Mouse (Mus musculus) intestine, postnatal 0 days (tissue): ENCODE measurements at regions not wholly inside any gene's neighbourhood (a gene's known extent, or its start where the extent isn't known, plus 50 kb on each side); places are given as distances from the start of the nearest gene placed in this dataset.
A peak's percentile ranks its signal among the peaks of the same experiment; 100 is the strongest.

ENCODE experiments used
- ATAC-seq: fragments of 200-750 bp; cut with Nextera tagmentation; 2 replicates; pipeline ENCODE4 v1.8.0; 2017; ENCODE audit warnings: mild to moderate bottlenecking, moderate TSS enrichment, moderate library complexity
- H3K27ac ChIP-seq: fragments of 300-500 bp; sonication (generic); 2 replicates; pipeline ENCODE4 v1.5.1; 2014; ENCODE audit warnings: mild to moderate bottlenecking, low read depth, low read length, moderate library complexity
- H3K27me3 ChIP-seq: fragments of 300-500 bp; sonication (generic); replicated peaks from 2 replicates; pipeline ENCODE4 v1.6.1; 2014; ENCODE audit warnings: low read length, mixed read lengths; ENCODE audit not compliant: control insufficient read depth, insufficient read depth
- H3K36me3 ChIP-seq: fragments of 300-500 bp; sonication (generic); 2 replicates; pipeline ENCODE4 v1.6.1; 2014; ENCODE audit warnings: mild to moderate bottlenecking, moderate library complexity; ENCODE audit not compliant: control insufficient read depth, insufficient read depth
- H3K4me1 ChIP-seq: fragments of 300-500 bp; sonication (generic); replicated peaks from 2 replicates; pipeline ENCODE4 v1.6.1; 2014; ENCODE audit warnings: antibody characterized with exemption, low read length, mixed read lengths; ENCODE audit not compliant: control insufficient read depth, insufficient read depth
- H3K4me2 ChIP-seq: fragments of 300-500 bp; sonication (generic); replicated peaks from 2 replicates; pipeline ENCODE4 v1.6.1; 2014; ENCODE audit warnings: low read depth, mild to moderate bottlenecking, moderate library complexity
- H3K4me3 ChIP-seq: fragments of 300-500 bp; sonication (generic); 2 replicates; pipeline ENCODE4 v1.5.1; 2014; ENCODE audit warnings: low read depth, low read length
- H3K9ac ChIP-seq: fragments of 300-500 bp; sonication (generic); 2 replicates; pipeline ENCODE4 v1.6.1; 2014; ENCODE audit warnings: mild to moderate bottlenecking, low read depth, low read length
- H3K9me3 ChIP-seq: fragments of 300-500 bp; sonication (generic); 2 replicates; pipeline ENCODE4 v1.6.1; 2016; ENCODE audit warnings: mixed run types; ENCODE audit not compliant: control insufficient read depth
- CTCF ChIP-seq: sonication (generic); IDR thresholded peaks from 2 replicates; pipeline ENCODE4 v1.5.1; 2016; ENCODE audit warnings: low read depth, mild to moderate bottlenecking, control low read depth, antibody characterized with exemption, moderate library complexity
- WGBS: fragments of 180-500 bp; shearing (Covaris S2); extraction: QIAGEN DNeasy Blood & Tissue Kit; methylation state at CpG from one replicate; pipeline ENCODE4 v1.1.7; 2014; 5-methylcytosine and 5-hydroxymethylcytosine counted together

DNA sequence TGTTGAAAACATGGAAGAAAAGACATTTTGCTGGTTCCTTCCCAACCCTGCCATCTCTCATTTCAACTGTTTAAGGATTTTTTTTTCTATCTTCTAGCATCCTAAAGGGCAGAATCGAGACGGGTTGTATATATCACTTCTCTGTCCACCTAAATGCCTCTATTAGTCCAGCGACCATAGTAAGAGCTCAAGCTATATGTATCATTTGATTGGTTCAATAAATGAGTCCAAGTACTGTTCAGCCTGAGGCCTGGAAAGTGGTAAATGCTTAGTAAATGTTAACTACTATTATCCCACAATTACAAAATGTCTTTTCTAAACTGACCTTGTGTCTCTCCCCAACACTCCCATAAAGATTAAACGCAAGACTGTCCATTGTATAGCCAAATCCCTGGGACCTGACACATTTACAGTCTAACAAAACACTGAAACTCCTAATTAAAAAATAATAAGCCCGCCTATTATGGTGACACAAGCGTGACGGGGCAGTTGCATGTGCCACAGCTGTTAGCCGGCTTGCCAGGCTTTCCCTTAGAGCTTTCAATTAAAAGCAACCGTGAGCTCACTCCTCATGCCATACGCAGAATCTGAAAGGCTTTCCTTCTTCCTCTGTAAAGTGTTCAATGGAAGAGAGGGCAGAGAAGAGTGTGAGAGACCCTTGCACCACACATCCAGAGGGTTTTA, 336.7 kb upstream of the Tenm4 start:
- H3K9ac ChIP-seq, result no peak overlapping the region
- no peak for TF ChIP-seq CTCF
- WGBS, result 91% methylated on average over 10 of the region's 10 CpGs
- H3K27me3 ChIP-seq, result no peaks in the 10 kb centered on the region
- H3K27ac ChIP-seq, result no peak overlapping the region
- no peak for ATAC-seq
- no peaks in the 10 kb centered on the region for H3K36me3 ChIP-seq
- no peaks in the 10 kb centered on the region for H3K4me1 ChIP-seq
- no peak overlapping the region for H3K4me3 ChIP-seq
- H3K4me2 ChIP-seq, result no peak overlapping the region
- no peaks in the 10 kb centered on the region for H3K9me3 ChIP-seq

DNA sequence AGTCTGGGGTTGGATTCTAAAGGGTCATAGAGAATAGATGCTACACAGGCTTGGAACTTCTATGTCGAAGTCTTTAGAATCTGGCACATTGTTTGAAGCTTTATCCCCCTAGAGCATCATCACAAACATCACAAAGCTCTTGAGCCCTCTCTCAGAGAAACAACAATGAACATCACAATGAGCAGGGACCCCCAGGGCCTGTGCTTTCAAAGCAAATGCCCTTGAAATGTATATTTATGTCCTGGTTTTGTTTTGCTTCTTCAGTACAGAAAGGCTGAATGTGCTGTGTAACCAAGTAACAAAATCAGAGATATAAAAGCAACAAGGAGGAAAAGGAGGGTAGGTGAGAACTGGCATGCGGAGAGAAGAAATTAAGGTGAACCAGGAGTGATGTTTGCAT, 330.6 kb upstream of the Tenm4 start:
- H3K27ac ChIP-seq, result no peak overlapping the region
- no peak for ATAC-seq
- no peaks in the 10 kb centered on the region for H3K9me3 ChIP-seq
- H3K9ac ChIP-seq, result no peak overlapping the region
- no peak overlapping the region for H3K4me3 ChIP-seq
- H3K4me2 ChIP-seq, result no peak overlapping the region
- no peak for TF ChIP-seq CTCF
- no peaks in the 10 kb centered on the region for H3K27me3 ChIP-seq
- H3K36me3 ChIP-seq, result no peaks in the 10 kb centered on the region
- H3K4me1 ChIP-seq, result no peaks in the 10 kb centered on the region
- WGBS, result 73% methylated on average over 2 of the region's 2 CpGs

GRCm38 (mm10) chr7:95849874-95850273, 321.2 kb upstream of the Tenm4 start:
- WGBS, result 66% methylated on average over 2 of the region's 2 CpGs
- ATAC-seq, result no peak

DNA sequence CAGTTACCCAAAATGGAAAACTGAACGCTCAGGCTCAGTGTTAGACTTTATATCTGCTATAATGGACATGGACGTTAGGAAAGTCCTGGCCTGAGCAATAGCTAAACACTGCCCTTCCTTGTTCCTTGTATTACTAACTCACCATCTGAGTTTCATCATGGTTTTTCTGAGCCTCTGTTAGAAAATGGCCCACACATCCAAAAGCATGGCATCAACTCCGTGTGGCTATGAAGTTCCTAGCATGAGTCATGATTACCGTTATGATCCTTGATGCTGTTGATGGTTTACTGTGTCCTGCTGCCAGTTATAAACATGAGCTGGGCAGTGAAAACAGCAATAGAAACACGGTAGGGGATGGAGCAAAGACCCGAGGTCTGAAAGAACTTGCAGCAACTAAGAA, 318.4 kb upstream of the Tenm4 start:
- no peaks in the 10 kb centered on the region for H3K36me3 ChIP-seq
- no peak overlapping the region for H3K9ac ChIP-seq
- 70% methylated on average over 6 of the region's 6 CpGs for WGBS
- H3K9me3 ChIP-seq, result no peaks in the 10 kb centered on the region
- no peak for TF ChIP-seq CTCF
- no peak overlapping the region for H3K4me2 ChIP-seq
- no peak overlapping the region for H3K4me3 ChIP-seq
- H3K27ac ChIP-seq, result no peak overlapping the region
- no peak for ATAC-seq
- H3K4me1 ChIP-seq, result no peaks in the 10 kb centered on the region
- no peaks in the 10 kb centered on the region for H3K27me3 ChIP-seq

More at GRCm38 (mm10) chr7:95849874-95850273, 321.2 kb upstream of the Tenm4 start:
- H3K9ac ChIP-seq, result no peak overlapping the region
- H3K36me3 ChIP-seq, result no peaks in the 10 kb centered on the region
- H3K27me3 ChIP-seq, result no peaks in the 10 kb centered on the region
- no peaks in the 10 kb centered on the region for H3K9me3 ChIP-seq
- no peak overlapping the region for H3K4me2 ChIP-seq
- no peak overlapping the region for H3K27ac ChIP-seq
- no peaks in the 10 kb centered on the region for H3K4me1 ChIP-seq
- no peak overlapping the region for H3K4me3 ChIP-seq
- no peak for TF ChIP-seq CTCF

DNA sequence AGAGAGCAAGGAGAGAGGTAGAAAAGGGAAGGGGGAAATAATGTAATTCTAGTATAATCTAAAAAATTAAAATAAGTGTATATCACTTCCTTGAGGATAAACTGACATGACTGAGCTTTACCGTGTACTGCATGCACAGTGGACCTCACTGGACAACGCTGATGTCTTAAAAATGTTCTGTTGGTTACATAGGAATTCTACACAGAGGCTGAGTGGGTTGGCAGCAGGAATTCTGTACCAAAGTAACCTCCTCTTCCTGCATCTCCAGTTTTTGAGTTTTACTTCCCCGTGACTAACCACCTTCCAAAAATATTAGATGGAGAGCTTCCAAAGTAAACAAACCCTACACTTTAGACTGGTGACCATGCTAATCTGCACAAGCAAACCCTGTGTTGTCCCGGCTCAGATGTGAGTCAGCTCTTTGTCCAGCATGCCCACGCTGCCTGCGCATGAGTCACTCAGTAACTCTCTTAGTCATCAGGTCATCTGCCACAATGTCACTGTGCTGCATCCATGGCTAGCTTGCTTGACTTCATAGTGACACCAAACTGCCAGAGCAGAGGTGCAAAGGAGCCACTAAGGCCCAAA, 317.7 kb upstream of the Tenm4 start:
- WGBS, result 61% methylated on average over 6 of the region's 6 CpGs
- ATAC-seq, result no peak
- Histone ChIP-seq H3K27ac (no peak overlapping the region), H3K9ac (no peak overlapping the region), H3K4me2 (no peak overlapping the region), H3K4me3 (no peak overlapping the region), H3K9me3 (no peaks in the 10 kb centered on the region), H3K36me3 (no peaks in the 10 kb centered on the region), H3K27me3 (no peaks in the 10 kb centered on the region), H3K4me1 (no peaks in the 10 kb centered on the region)
- no peak for TF ChIP-seq CTCF

DNA sequence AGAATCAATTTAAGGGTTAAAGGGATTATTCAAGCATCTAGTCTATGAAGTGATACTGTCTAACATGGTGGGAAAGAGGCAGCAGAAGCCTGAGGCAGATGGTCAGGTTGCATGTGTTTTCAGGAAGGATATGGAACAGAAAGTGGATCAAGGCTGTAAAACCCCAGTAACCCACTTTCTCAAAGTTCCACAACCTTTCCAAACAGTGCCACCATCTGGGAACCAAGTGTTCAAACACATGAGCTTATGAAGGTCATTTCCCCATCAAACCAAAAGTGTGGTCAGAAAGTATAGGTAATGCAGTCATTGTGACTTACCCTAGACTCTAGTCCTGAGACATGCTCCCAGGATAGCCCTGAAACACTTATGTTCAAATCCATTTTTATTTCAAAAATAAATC, 312.8 kb upstream of the Tenm4 start:
- H3K9ac ChIP-seq, result no peak overlapping the region
- H3K4me3 ChIP-seq, result no peak overlapping the region
- TF ChIP-seq CTCF, result peak; percentile 28; the same call in 1 of the 2 replicates
- H3K4me1 ChIP-seq, result no peaks in the 10 kb centered on the region
- ATAC-seq, result no peak
- H3K27ac ChIP-seq, result no peak overlapping the region
- no peaks in the 10 kb centered on the region for H3K36me3 ChIP-seq
- H3K4me2 ChIP-seq, result no peak overlapping the region
- no peaks in the 10 kb centered on the region for H3K9me3 ChIP-seq
- no peaks in the 10 kb centered on the region for H3K27me3 ChIP-seq
